Comparison of ENCODE assay signal across 8 mouse cellular contexts in genomic region chr19:44692816-44693215, GRCm38 (mm10).
DNase-seq lines count a peak whose midpoint lies in the region; ATAC-seq lines count a peak whose summit lies in the region.

No protein-coding gene starts in this region.

- H3K27me3 ChIP-seq in heart, embryonic 16.5 days (ENCODE audit: control insufficient read depth, insufficient read depth, low read length) = peaks cover 62% of the 10 kb centered on the region
- H3K27me3 ChIP-seq in forebrain, embryonic 16.5 days (replicated peaks; ENCODE audit: control insufficient read depth, insufficient read depth, low read length) = peaks cover 12% of the 10 kb centered on the region
- H3K27me3 ChIP-seq in midbrain, embryonic 11.5 days (ENCODE audit: control insufficient read depth, insufficient read depth, low read length) = peaks cover 27% of the 10 kb centered on the region

- no peak overlapping the region for H3K27ac ChIP-seq in heart, embryonic 16.5 days (ENCODE audit: low read length)
- no peak overlapping the region for H3K27ac ChIP-seq in forebrain, embryonic 16.5 days (ENCODE audit: low read length)
- no peak overlapping the region for H3K27ac ChIP-seq in midbrain, embryonic 11.5 days (ENCODE audit: low read depth, low read length)

- WGBS in heart, embryonic 16.5 days = 0% methylated on average over 16 of the region's 16 CpGs
- 0% methylated on average over 16 of the region's 16 CpGs for WGBS in forebrain, embryonic 16.5 days
- under 1% methylated on average over 16 of the region's 16 CpGs for WGBS in midbrain, embryonic 11.5 days

- intact Hi-C loops in heart, postnatal 36 days (cut with DNase I) = no loop called here

- H3K9ac ChIP-seq in heart, embryonic 16.5 days (ENCODE audit: low read length) = no peak overlapping the region
- H3K9ac ChIP-seq in forebrain, embryonic 16.5 days (replicated peaks; ENCODE audit: low read depth, low read length) = peak overlapping the region; percentile 53; the same call in 1 of the 2 replicates
- no peak overlapping the region for H3K9ac ChIP-seq in midbrain, embryonic 11.5 days (ENCODE audit: low read length)

- no peak for DNase-seq in heart, postnatal 36 days
- peak; percentile 66 for DNase-seq in R1 (ENCODE audit: low read depth, low spot score)
- peak; percentile 84 for DNase-seq in midbrain, embryonic 11.5 days (ENCODE audit: low spot score, missing footprints)
- no peak for DNase-seq in cerebellum, postnatal 25 days
- DNase-seq in layer of hippocampus, postnatal 14 days (ENCODE audit: low spot score in 2 of 2) = no peak
- DNase-seq in spleen, adult 12 weeks (ENCODE audit: low spot score) = no peak

- no peak for ATAC-seq in heart, embryonic 16.5 days (replicated peaks; ENCODE audit: extremely low read depth, insufficient read depth, low FRiP score)
- ATAC-seq in forebrain, embryonic 16.5 days = peak; percentile 45
- 0 out of 2 replicates have a peak, but pooled peaks have one; percentile 24 for ATAC-seq in midbrain, embryonic 11.5 days (ENCODE audit: low FRiP score)

- no peaks in the 10 kb centered on the region for H3K9me3 ChIP-seq in heart, embryonic 16.5 days (replicated peaks; ENCODE audit: control insufficient read depth, low read length)
- no peaks in the 10 kb centered on the region for H3K9me3 ChIP-seq in forebrain, embryonic 16.5 days (ENCODE audit: control insufficient read depth, low read length)
- H3K9me3 ChIP-seq in midbrain, embryonic 11.5 days (ENCODE audit: control insufficient read depth, low read length) = no peaks in the 10 kb centered on the region

- H3K4me2 ChIP-seq in heart, embryonic 16.5 days (ENCODE audit: low read depth, low read length) = no peak overlapping the region
- H3K4me2 ChIP-seq in forebrain, embryonic 16.5 days (ENCODE audit: low read length) = peak overlapping the region; percentile 59
- peak overlapping the region; percentile 35 for H3K4me2 ChIP-seq in midbrain, embryonic 11.5 days

- H3K4me3 ChIP-seq in heart, embryonic 16.5 days (ENCODE audit: low read length) = peak overlapping the region; percentile 12; the same call in 1 of the 2 replicates
- peak overlapping the region; percentile 35 for H3K4me3 ChIP-seq in forebrain, embryonic 16.5 days (replicated peaks; ENCODE audit: low read length)
- peak overlapping the region; percentile 18; the same call in 1 of the 2 replicates for H3K4me3 ChIP-seq in midbrain, embryonic 11.5 days (ENCODE audit: low read depth, low read length)

- peaks cover 3% of the 10 kb centered on the region; the same call in 1 of the 2 replicates for H3K4me1 ChIP-seq in heart, embryonic 16.5 days (ENCODE audit: control insufficient read depth, insufficient read depth, low read length)
- H3K4me1 ChIP-seq in forebrain, embryonic 16.5 days (replicated peaks; ENCODE audit: control insufficient read depth, insufficient read depth, low read length) = peaks cover 22% of the 10 kb centered on the region
- peaks cover 21% of the 10 kb centered on the region for H3K4me1 ChIP-seq in midbrain, embryonic 11.5 days (ENCODE audit: control insufficient read depth, insufficient read depth, low read length)

- no peaks in the 10 kb centered on the region for H3K36me3 ChIP-seq in heart, embryonic 16.5 days (ENCODE audit: control insufficient read depth, insufficient read depth)
- no peaks in the 10 kb centered on the region for H3K36me3 ChIP-seq in forebrain, embryonic 16.5 days (ENCODE audit: control insufficient read depth, insufficient read depth)
- H3K36me3 ChIP-seq in midbrain, embryonic 11.5 days (ENCODE audit: control insufficient read depth, insufficient read depth, low read length) = no peaks in the 10 kb centered on the region

Comparison
In these comparisons a context has a peak if more than half of its experiments do, and no peak if none do; other contexts are left out.
1. DNase-seq: peak in R1 (single experiment) and midbrain, embryonic 11.5 days (single experiment); none in heart, postnatal 36 days (0 of 2), cerebellum, postnatal 25 days (0 of 2), layer of hippocampus, postnatal 14 days (0 of 2) and spleen, adult 12 weeks (single experiment).
2. Peak in every context shown above with its lines, with median percentiles within 50 percentile points of each other: H3K4me3 ChIP-seq.